Mouse (Mus musculus) embryonic facial prominence, embryonic 11.5 days (tissue): ENCODE results near the gene Cpne6. TPM values are rescaled to one million over a fixed set of nuclear protein-coding genes. Genes with fewer than 3 reads are reported as not detected.

ENCODE experiments used
- ATAC-seq: fragments of 200-750 bp; cut with Nextera tagmentation; replicated peaks from 2 replicates; pipeline ENCODE4 v1.8.0; 2017; ENCODE audit warnings: low read depth; ENCODE audit not compliant: insufficient number of reproducible peaks, low FRiP score, low TSS enrichment
- DNase-seq: peaks from one replicate; pipeline ENCODE4 v3.0.0-alpha.2; 2015; ENCODE audit warnings: low spot score
- H3K27ac ChIP-seq: fragments of 300-500 bp; sonication (generic); replicated peaks from 2 replicates; pipeline ENCODE4 v1.5.1; 2014; ENCODE audit warnings: mild to moderate bottlenecking, low read depth, low read length, control low read depth
- H3K27me3 ChIP-seq: fragments of 300-500 bp; sonication (generic); 2 replicates; pipeline ENCODE4 v1.6.1; 2014; ENCODE audit warnings: mild to moderate bottlenecking, low read length, moderate library complexity, mixed read lengths; ENCODE audit not compliant: control insufficient read depth, insufficient read depth
- H3K36me3 ChIP-seq: fragments of 300-500 bp; sonication (generic); replicated peaks from 2 replicates; pipeline ENCODE4 v1.6.1; 2014; ENCODE audit warnings: low read depth, mild to moderate bottlenecking, low read length, moderate library complexity, mixed read lengths; ENCODE audit not compliant: control insufficient read depth, insufficient read depth
- H3K4me1 ChIP-seq: fragments of 300-500 bp; sonication (generic); 2 replicates; pipeline ENCODE4 v1.6.1; 2014; ENCODE audit warnings: low read length, mixed read lengths; ENCODE audit not compliant: control insufficient read depth, insufficient read depth
- H3K4me2 ChIP-seq: fragments of 300-500 bp; sonication (generic); 2 replicates; pipeline ENCODE4 v1.6.1; 2014; ENCODE audit warnings: low read depth, mild to moderate bottlenecking, control low read depth, low read length, moderate library complexity
- H3K4me3 ChIP-seq: fragments of 300-500 bp; sonication (generic); 2 replicates; pipeline ENCODE4 v1.5.1; 2014; ENCODE audit warnings: low read depth, low read length, control low read depth
- H3K9ac ChIP-seq: fragments of 300-500 bp; sonication (generic); replicated peaks from 2 replicates; pipeline ENCODE4 v1.6.1; 2014; ENCODE audit warnings: mild to moderate bottlenecking, control low read depth, low read length
- H3K9me3 ChIP-seq: fragments of 300-500 bp; sonication (generic); replicated peaks from 2 replicates; pipeline ENCODE4 v1.6.1; 2016; ENCODE audit warnings: mild to moderate bottlenecking, low read length, inconsistent platforms, mixed read lengths; ENCODE audit not compliant: control insufficient read depth
- WGBS: fragments of 180-500 bp; shearing (Covaris S2); extraction: QIAGEN DNeasy Blood & Tissue Kit; methylation state at CpG from one replicate; pipeline ENCODE4 v1.1.7; 2014; 5-methylcytosine and 5-hydroxymethylcytosine counted together
- polyA plus RNA-seq: library from polyadenylated mRNA; unstranded; fragments of >200 nt; fragmentation: Nextera tagmentation; extraction: Ambion mirVana; gene quantifications from 2 replicates; pipeline ENCODE4 v1.2.1, GENCODE M21; 2014

Gene Cpne6
- polyA plus RNA-seq, 1 experiment from 2014 or later: 0.24 TPM

- peak overlapping the region; percentile 90; the same call in 1 of the 2 replicates for H3K27ac ChIP-seq
- H3K9ac ChIP-seq: no peak overlapping the region
- peak overlapping the region; percentile 64; the same call in 1 of the 2 replicates for H3K4me2 ChIP-seq
- 58% methylated on average over 6 of the region's 6 CpGs for WGBS
- no peaks in the 10 kb centered on the region for H3K27me3 ChIP-seq
- no peak for DNase-seq
- ATAC-seq: no peak
- no peaks in the 10 kb centered on the region for H3K36me3 ChIP-seq
- H3K9me3 ChIP-seq: no peaks in the 10 kb centered on the region
- H3K4me1 ChIP-seq: peaks cover 4% of the 10 kb centered on the region; the same call in 1 of the 2 replicates
- H3K4me3 ChIP-seq: peak overlapping the region; percentile 56
Observed at GRCm38 (mm10) chr14:55558740-55559448, 48.6 kb downstream of the Cpne6 start.

- Histone ChIP-seq H3K4me1 (peaks cover 4% of the 10 kb centered on the region; the same call in 1 of the 2 replicates), H3K9me3 (no peaks in the 10 kb centered on the region), H3K27ac (peak within 1 kb of the TSS; percentile 90), H3K4me3 (peak within 1 kb of the TSS; percentile 56), H3K27me3 (no peaks in the 10 kb centered on the region), H3K4me2 (peak within 1 kb of the TSS; percentile 64), H3K9ac (peak within 1 kb of the TSS; percentile 77), H3K36me3 (no peaks in the 10 kb centered on the region; the same call in 1 of the 2 replicates)
- ATAC-seq (peak; percentile 86), DNase-seq (peak; percentile 96)
- under 1% methylated on average over 27 of the region's 27 CpGs for WGBS
Observed at GRCm38 (mm10) chr14:55559799-55560201, 49.6 kb downstream of the Cpne6 start, which contains the start of gene Dcaf11. Gene Dcaf11, plus strand, starts transcription at chr14:55560006.

GRCm38 (mm10) chr14:55560202-55561073, 50.2 kb downstream of the Cpne6 start, which contains the start of gene A730061H03Rik:
Gene A730061H03Rik, minus strand, starts transcription at chr14:55560406.
- H3K27me3 ChIP-seq: no peaks in the 10 kb centered on the region
- peaks cover 4% of the 10 kb centered on the region; the same call in 1 of the 2 replicates for H3K4me1 ChIP-seq
- H3K9ac ChIP-seq: peak within 1 kb of the TSS; percentile 77
- peak within 1 kb of the TSS; percentile 64 for H3K4me2 ChIP-seq
- under 1% methylated on average over 51 of the region's 51 CpGs for WGBS
- no peaks in the 10 kb centered on the region; the same call in 1 of the 2 replicates for H3K36me3 ChIP-seq
- H3K4me3 ChIP-seq: peak within 1 kb of the TSS; percentile 56
- H3K9me3 ChIP-seq: no peaks in the 10 kb centered on the region
- peak within 1 kb of the TSS; percentile 90 for H3K27ac ChIP-seq
- DNase-seq: peak; percentile 99
- ATAC-seq: peak; percentile 96

- H3K4me3 ChIP-seq: no peak overlapping the region
- H3K9ac ChIP-seq: no peak overlapping the region
Observed at GRCm38 (mm10) chr14:55561860-55562259, 51.6 kb downstream of the Cpne6 start.

GRCm38 (mm10) chr14:55563249-55563648, 53.0 kb downstream of the Cpne6 start:
- no peak overlapping the region for H3K27ac ChIP-seq
- 87% methylated on average over 11 of the region's 11 CpGs for WGBS
- no peak overlapping the region for H3K9ac ChIP-seq
- no peak for DNase-seq
- peaks cover 4% of the 10 kb centered on the region; the same call in 1 of the 2 replicates for H3K4me1 ChIP-seq
- H3K4me3 ChIP-seq: no peak overlapping the region
- H3K4me2 ChIP-seq: no peak overlapping the region
- H3K36me3 ChIP-seq: peaks cover 3% of the 10 kb centered on the region
- H3K27me3 ChIP-seq: no peaks in the 10 kb centered on the region
- no peak for ATAC-seq
- no peaks in the 10 kb centered on the region for H3K9me3 ChIP-seq

More at GRCm38 (mm10) chr14:55561860-55562259, 51.6 kb downstream of the Cpne6 start:
- no peak overlapping the region for H3K27ac ChIP-seq
- peaks cover 3% of the 10 kb centered on the region for H3K36me3 ChIP-seq
- WGBS: 77% methylated on average over 10 of the region's 10 CpGs
- ATAC-seq: no peak
- H3K27me3 ChIP-seq: no peaks in the 10 kb centered on the region
- DNase-seq: no peak
- H3K4me2 ChIP-seq: no peak overlapping the region
- H3K4me1 ChIP-seq: peaks cover 4% of the 10 kb centered on the region; the same call in 1 of the 2 replicates
- H3K9me3 ChIP-seq: no peaks in the 10 kb centered on the region

GRCm38 (mm10) chr14:55565748-55566147, 55.5 kb downstream of the Cpne6 start:
- Histone ChIP-seq H3K9me3 (no peaks in the 10 kb centered on the region), H3K9ac (no peak overlapping the region), H3K4me1 (peaks cover 4% of the 10 kb centered on the region; the same call in 1 of the 2 replicates), H3K27ac (no peak overlapping the region), H3K27me3 (no peaks in the 10 kb centered on the region), H3K4me2 (no peak overlapping the region), H3K4me3 (no peak overlapping the region), H3K36me3 (peaks cover 3% of the 10 kb centered on the region)
- ATAC-seq: no peak
- 87% methylated on average over 3 of the region's 3 CpGs for WGBS
- no peak for DNase-seq
